In the genomic region with DNA sequence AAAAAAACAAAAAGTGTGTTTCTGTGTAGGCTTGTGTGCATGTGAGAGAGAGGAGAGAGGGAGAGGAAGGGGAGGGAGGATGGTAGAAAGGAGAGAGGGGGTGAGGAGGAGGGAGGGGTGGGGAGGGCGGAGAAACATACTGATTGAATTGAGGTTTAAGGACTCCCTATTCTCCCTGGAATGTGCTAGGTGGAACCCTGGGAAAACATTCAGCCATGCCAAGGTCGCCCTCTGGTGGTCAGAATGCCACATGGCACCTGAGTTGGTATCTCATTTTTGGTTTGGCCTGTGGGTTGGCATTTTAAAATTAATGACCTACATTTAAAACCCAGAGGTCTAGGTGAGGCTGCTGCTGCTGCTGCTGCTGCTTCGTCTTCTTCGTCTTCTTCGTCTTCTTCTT, we compare ENCODE assay signal across 9 mouse cellular contexts.
DNase-seq lines count a peak whose midpoint lies in the region; ATAC-seq lines count a peak whose summit lies in the region.
"Had no signal": no experiment of that assay in that cellular context is flagged by ENCODE, and none has a peak within 500 bp of the region (broad histone marks: within the 10 kb centered on the region; RNA-seq: fewer than 3 reads in every experiment).

No protein-coding gene starts in this region.

- no peaks in the 10 kb centered on the region for H3K9me3 ChIP-seq in midbrain, embryonic 11.5 days (ENCODE audit: control insufficient read depth, low read length)
- no peaks in the 10 kb centered on the region for H3K9me3 ChIP-seq in midbrain, embryonic 13.5 days
- H3K9me3 ChIP-seq: stomach, embryonic 15.5 days had no signal

- no peak overlapping the region for H3K4me3 ChIP-seq in midbrain, embryonic 11.5 days (ENCODE audit: low read depth, low read length)
- H3K4me3 ChIP-seq in midbrain, embryonic 13.5 days (replicated peaks): no peak overlapping the region
- H3K4me3 ChIP-seq: stomach, embryonic 15.5 days had no signal

- ATAC-seq in midbrain, embryonic 11.5 days (ENCODE audit: low FRiP score): no peak
- no peak for ATAC-seq in midbrain, embryonic 13.5 days

- H3K9ac ChIP-seq in midbrain, embryonic 11.5 days (ENCODE audit: low read length): no peak overlapping the region
- H3K9ac ChIP-seq in midbrain, embryonic 13.5 days (replicated peaks): no peak overlapping the region
- H3K9ac ChIP-seq: stomach, embryonic 15.5 days had no signal

- WGBS in midbrain, embryonic 11.5 days: 35% methylated on average over 5 of the region's 5 CpGs
- 34% methylated on average over 5 of the region's 5 CpGs for WGBS in midbrain, embryonic 13.5 days

- no peaks in the 10 kb centered on the region for H3K4me1 ChIP-seq in midbrain, embryonic 11.5 days (ENCODE audit: control insufficient read depth, insufficient read depth, low read length)
- H3K4me1 ChIP-seq in midbrain, embryonic 13.5 days (replicated peaks): no peaks in the 10 kb centered on the region
- H3K4me1 ChIP-seq: stomach, embryonic 15.5 days had no signal

- H3K27ac ChIP-seq in midbrain, embryonic 11.5 days (ENCODE audit: low read depth, low read length): no peak overlapping the region
- H3K27ac ChIP-seq in midbrain, embryonic 13.5 days: no peak overlapping the region
- H3K27ac ChIP-seq: stomach, embryonic 15.5 days had no signal

- no peak overlapping the region for H3K4me2 ChIP-seq in midbrain, embryonic 11.5 days
- no peak overlapping the region for H3K4me2 ChIP-seq in midbrain, embryonic 13.5 days (replicated peaks)
- H3K4me2 ChIP-seq: stomach, embryonic 15.5 days had no signal

- H3K36me3 ChIP-seq in midbrain, embryonic 11.5 days (ENCODE audit: control insufficient read depth, insufficient read depth, low read length): no peaks in the 10 kb centered on the region
- no peaks in the 10 kb centered on the region for H3K36me3 ChIP-seq in midbrain, embryonic 13.5 days
- H3K36me3 ChIP-seq: stomach, embryonic 15.5 days had no signal

- no peaks in the 10 kb centered on the region for H3K27me3 ChIP-seq in midbrain, embryonic 11.5 days (ENCODE audit: control insufficient read depth, insufficient read depth, low read length)
- no peaks in the 10 kb centered on the region for H3K27me3 ChIP-seq in midbrain, embryonic 13.5 days
- H3K27me3 ChIP-seq: stomach, embryonic 15.5 days had no signal

- intact Hi-C loops in left cerebral cortex, postnatal 4 days (cut with DNase I): loop anchor here (5.0 kb wide), 1 partner anchor 87 kb away; no protein-coding TSS in a partner anchor

- peak; percentile 96 for DNase-seq in midbrain, embryonic 11.5 days (ENCODE audit: low spot score, missing footprints)
- peak; percentile 85 for DNase-seq in adrenal gland, postnatal 10 days
- DNase-seq in embryo, embryonic 11.5 days (ENCODE audit: low read depth, low spot score): peak; percentile 71
- peak; percentile 81 for DNase-seq in kidney, adult 18-20 months
- peak; percentile 64 for DNase-seq in left cerebral cortex, postnatal 4 days
- DNase-seq in ovary, postnatal 36 days (ENCODE audit: low spot score): peak; percentile 65
- peak; percentile 43 to 58 for DNase-seq in urinary bladder, postnatal 36 days (ENCODE audit: low spot score in 2 of 2)
